15 mouse cellular contexts compared by ENCODE assay signal in genomic region chr2:178850320-178850719, GRCm38 (mm10).
DNase-seq lines count a peak whose midpoint lies in the region; ATAC-seq and TF ChIP-seq lines count a peak whose summit lies in the region.
"Had no signal": no experiment of that assay in that cellular context is flagged by ENCODE, and none has a peak within 500 bp of the region (broad histone marks: within the 10 kb centered on the region; RNA-seq: fewer than 3 reads in every experiment).

No protein-coding gene starts in this region.

- TF ChIP-seq CTCF in lung, postnatal 0 days (IDR thresholded peaks at IDR 0.05): no peak
- TF ChIP-seq CTCF in cerebellum, adult 2 months (IDR thresholded peaks at IDR 0.05; ENCODE audit: borderline replicate concordance, insufficient read depth, low read depth, low read length): no peak

- H3K4me3 ChIP-seq in lung, postnatal 0 days (ENCODE audit: low read depth, low read length): no peak overlapping the region
- H3K4me3 ChIP-seq in forebrain, embryonic 16.5 days (replicated peaks; ENCODE audit: low read length): no peak overlapping the region
- H3K4me3 ChIP-seq in midbrain, embryonic 13.5 days (replicated peaks): no peak overlapping the region
- H3K4me3 ChIP-seq in neural tube, embryonic 15.5 days (replicated peaks): no peak overlapping the region
- no peak overlapping the region for H3K4me3 ChIP-seq in limb, embryonic 10.5 days
- H3K4me3 ChIP-seq in cerebellum, adult 2 months (replicated peaks; ENCODE audit: insufficient read depth, low read depth, low read length): no peak overlapping the region
- H3K4me3 ChIP-seq: heart, embryonic 12.5 days; neural tube, embryonic 12.5 days had no signal

- no peak for TF ChIP-seq EP300 in lung, postnatal 0 days (IDR thresholded peaks at IDR 0.05)

- H3K9me3 ChIP-seq in lung, postnatal 0 days (ENCODE audit: low read length): no peaks in the 10 kb centered on the region
- H3K9me3 ChIP-seq in forebrain, embryonic 16.5 days (ENCODE audit: control insufficient read depth, low read length): no peaks in the 10 kb centered on the region
- H3K9me3 ChIP-seq in midbrain, embryonic 13.5 days: no peaks in the 10 kb centered on the region
- no peaks in the 10 kb centered on the region for H3K9me3 ChIP-seq in neural tube, embryonic 15.5 days (replicated peaks)
- no peaks in the 10 kb centered on the region for H3K9me3 ChIP-seq in limb, embryonic 10.5 days (replicated peaks)
- H3K9me3 ChIP-seq: heart, embryonic 12.5 days; neural tube, embryonic 12.5 days had no signal

- no peak overlapping the region for H3K27ac ChIP-seq in lung, postnatal 0 days (ENCODE audit: low read length)
- peak overlapping the region; percentile 81 for H3K27ac ChIP-seq in forebrain, embryonic 16.5 days (ENCODE audit: low read length)
- 0 out of 2 replicates have a peak overlapping the region, but pooled peaks have one; percentile 19 for H3K27ac ChIP-seq in midbrain, embryonic 13.5 days
- no peak overlapping the region for H3K27ac ChIP-seq in neural tube, embryonic 15.5 days (replicated peaks)
- no peak overlapping the region for H3K27ac ChIP-seq in limb, embryonic 10.5 days
- no peak overlapping the region for H3K27ac ChIP-seq in cerebellum, adult 2 months (ENCODE audit: insufficient read depth, low read length)
- H3K27ac ChIP-seq: kidney, postnatal 0 days; neural tube, embryonic 12.5 days had no signal

- H3K9ac ChIP-seq in lung, postnatal 0 days (replicated peaks; ENCODE audit: low read depth): no peak overlapping the region
- H3K9ac ChIP-seq in forebrain, embryonic 16.5 days (replicated peaks; ENCODE audit: low read depth, low read length): no peak overlapping the region
- H3K9ac ChIP-seq in midbrain, embryonic 13.5 days (replicated peaks): no peak overlapping the region
- H3K9ac ChIP-seq in neural tube, embryonic 15.5 days (replicated peaks): no peak overlapping the region
- H3K9ac ChIP-seq: heart, embryonic 12.5 days; neural tube, embryonic 12.5 days had no signal

- WGBS in lung, postnatal 0 days: 80% methylated on average over 10 of the region's 10 CpGs
- 79% methylated on average over 10 of the region's 10 CpGs for WGBS in forebrain, embryonic 16.5 days
- 82% methylated on average over 10 of the region's 10 CpGs for WGBS in midbrain, embryonic 13.5 days
- 83% methylated on average over 10 of the region's 10 CpGs for WGBS in neural tube, embryonic 15.5 days
- 89% methylated on average over 10 of the region's 10 CpGs for WGBS in limb, embryonic 10.5 days
- 81% methylated on average over 10 of the region's 10 CpGs for WGBS in cerebellum, adult 2 months

- ATAC-seq in lung, postnatal 0 days: no peak
- peak; percentile 32 for ATAC-seq in forebrain, embryonic 16.5 days
- peak; percentile 28 for ATAC-seq in midbrain, embryonic 13.5 days
- no peak for ATAC-seq in neural tube, embryonic 15.5 days (ENCODE audit: low FRiP score)
- ATAC-seq: CD4-positive, CD25-positive, alpha-beta regulatory T cell, adult 4 months had no signal

- no peak for TF ChIP-seq POLR2A in cerebellum, adult 2 months (IDR thresholded peaks at IDR 0.05; ENCODE audit: borderline replicate concordance, insufficient read depth, low read length)

- H3K27me3 ChIP-seq in lung, postnatal 0 days (replicated peaks; ENCODE audit: insufficient read depth, low read length): no peaks in the 10 kb centered on the region
- no peaks in the 10 kb centered on the region for H3K27me3 ChIP-seq in forebrain, embryonic 16.5 days (replicated peaks; ENCODE audit: control insufficient read depth, insufficient read depth, low read length)
- H3K27me3 ChIP-seq in midbrain, embryonic 13.5 days: no peaks in the 10 kb centered on the region
- no peaks in the 10 kb centered on the region for H3K27me3 ChIP-seq in neural tube, embryonic 15.5 days (replicated peaks)
- no peaks in the 10 kb centered on the region for H3K27me3 ChIP-seq in limb, embryonic 10.5 days (ENCODE audit: low read depth, poor library complexity, severe bottlenecking)
- no peaks in the 10 kb centered on the region for H3K27me3 ChIP-seq in cerebellum, adult 2 months (ENCODE audit: control insufficient read depth, insufficient read depth, low read length)
- H3K27me3 ChIP-seq: heart, embryonic 12.5 days; neural tube, embryonic 12.5 days had no signal

- no peak overlapping the region for H3K4me2 ChIP-seq in lung, postnatal 0 days (replicated peaks; ENCODE audit: low read depth, low read length)
- H3K4me2 ChIP-seq in forebrain, embryonic 16.5 days (ENCODE audit: low read length): no peak overlapping the region
- H3K4me2 ChIP-seq in midbrain, embryonic 13.5 days (replicated peaks): no peak overlapping the region
- no peak overlapping the region for H3K4me2 ChIP-seq in neural tube, embryonic 15.5 days
- H3K4me2 ChIP-seq: heart, embryonic 12.5 days; neural tube, embryonic 12.5 days had no signal

- peak; percentile 12 for DNase-seq in lung, postnatal 10 days
- DNase-seq in lung, postnatal 0 days (ENCODE audit: low spot score): no peak
- peak; percentile 33 for DNase-seq in WW6 (ENCODE audit: low read depth, low spot score)
- DNase-seq in limb, embryonic 10.5 days (ENCODE audit: low spot score): no peak
- DNase-seq in cerebellum, adult 2 months: no peak
- DNase-seq: cerebellum, adult 18-20 months; gastrocnemius, postnatal 14 days; lung, adult 2 months had no signal

- no peaks in the 10 kb centered on the region for H3K36me3 ChIP-seq in lung, postnatal 0 days (ENCODE audit: insufficient read depth, low read length)
- no peaks in the 10 kb centered on the region for H3K36me3 ChIP-seq in forebrain, embryonic 16.5 days (ENCODE audit: control insufficient read depth, insufficient read depth)
- H3K36me3 ChIP-seq in midbrain, embryonic 13.5 days: no peaks in the 10 kb centered on the region
- no peaks in the 10 kb centered on the region for H3K36me3 ChIP-seq in neural tube, embryonic 15.5 days
- H3K36me3 ChIP-seq in limb, embryonic 10.5 days: no peaks in the 10 kb centered on the region
- H3K36me3 ChIP-seq: heart, embryonic 12.5 days; neural tube, embryonic 12.5 days had no signal

- no peaks in the 10 kb centered on the region for H3K4me1 ChIP-seq in lung, postnatal 0 days (ENCODE audit: insufficient read depth, low read depth, low read length)
- H3K4me1 ChIP-seq in forebrain, embryonic 16.5 days (replicated peaks; ENCODE audit: control insufficient read depth, insufficient read depth, low read length): peaks cover 24% of the 10 kb centered on the region
- H3K4me1 ChIP-seq in midbrain, embryonic 13.5 days (replicated peaks): peaks cover 31% of the 10 kb centered on the region
- H3K4me1 ChIP-seq in neural tube, embryonic 15.5 days: no peaks in the 10 kb centered on the region
- H3K4me1 ChIP-seq in limb, embryonic 10.5 days: peaks cover 42% of the 10 kb centered on the region
- no peaks in the 10 kb centered on the region for H3K4me1 ChIP-seq in cerebellum, adult 2 months (ENCODE audit: control insufficient read depth, insufficient read depth, low read length)

Comparison
In these comparisons a context has a peak if more than half of its experiments do, and no peak if none do; other contexts are left out.
1. DNase-seq: peak in lung, postnatal 10 days (single experiment) and WW6 (single experiment); none in lung, postnatal 0 days (single experiment), limb, embryonic 10.5 days (single experiment) and cerebellum, adult 2 months (0 of 2).
2. ATAC-seq: peak in forebrain, embryonic 16.5 days (single experiment) and midbrain, embryonic 13.5 days (single experiment); none in lung, postnatal 0 days (single experiment) and neural tube, embryonic 15.5 days (single experiment).
3. H3K27ac ChIP-seq: peak in forebrain, embryonic 16.5 days (single experiment) and midbrain, embryonic 13.5 days (single experiment); none in lung, postnatal 0 days (single experiment), neural tube, embryonic 15.5 days (single experiment), limb, embryonic 10.5 days (single experiment) and cerebellum, adult 2 months (single experiment).